Mouse (Mus musculus) midbrain, embryonic 11.5 days (tissue): Measurements from ENCODE around the gene Galnt13. TPM values are rescaled to one million over a fixed set of nuclear protein-coding genes. Genes with fewer than 3 reads are reported as not detected.

Experiments
- ATAC-seq: fragments of 200-750 bp; cut with Nextera tagmentation; 2 replicates; pipeline ENCODE4 v1.8.0; 2017; ENCODE audit warnings: moderate TSS enrichment, moderate library complexity; ENCODE audit not compliant: low FRiP score
- DNase-seq: peaks from one replicate; pipeline ENCODE4 v3.0.0; 2015; ENCODE audit warnings: low spot score; ENCODE audit errors: missing footprints
- H3K27ac ChIP-seq: fragments of 300-500 bp; sonication (generic); 2 replicates; pipeline ENCODE4 v1.5.1; 2014; ENCODE audit warnings: low read depth, low read length
- H3K27me3 ChIP-seq: fragments of 300-500 bp; sonication (generic); 2 replicates; pipeline ENCODE4 v1.6.1; 2014; ENCODE audit warnings: mild to moderate bottlenecking, low read length, moderate library complexity, mixed read lengths; ENCODE audit not compliant: control insufficient read depth, insufficient read depth
- H3K36me3 ChIP-seq: fragments of 300-500 bp; sonication (generic); 2 replicates; pipeline ENCODE4 v1.6.1; 2014; ENCODE audit warnings: mild to moderate bottlenecking, low read length, moderate library complexity, mixed read lengths; ENCODE audit not compliant: control insufficient read depth, insufficient read depth
- H3K4me1 ChIP-seq: fragments of 300-500 bp; sonication (generic); 2 replicates; pipeline ENCODE4 v1.6.1; 2014; ENCODE audit warnings: low read length; ENCODE audit not compliant: control insufficient read depth, insufficient read depth
- H3K4me2 ChIP-seq: fragments of 300-500 bp; sonication (generic); 2 replicates; pipeline ENCODE4 v1.6.1; 2014; ENCODE audit warnings: mild to moderate bottlenecking, moderate library complexity
- H3K4me3 ChIP-seq: fragments of 300-500 bp; sonication (generic); 2 replicates; pipeline ENCODE4 v1.5.1; 2014; ENCODE audit warnings: low read depth, low read length
- H3K9ac ChIP-seq: fragments of 300-500 bp; sonication (generic); 2 replicates; pipeline ENCODE4 v1.6.1; 2014; ENCODE audit warnings: low read length
- H3K9me3 ChIP-seq: fragments of 300-500 bp; sonication (generic); 2 replicates; pipeline ENCODE4 v1.6.1; 2016; ENCODE audit warnings: low read length; ENCODE audit not compliant: control insufficient read depth
- WGBS: fragments of 180-500 bp; shearing (Covaris S2); extraction: QIAGEN DNeasy Blood & Tissue Kit; methylation state at CpG from one replicate; pipeline ENCODE4 v1.1.7; 2014; 5-methylcytosine and 5-hydroxymethylcytosine counted together
- polyA plus RNA-seq: library from polyadenylated mRNA; unstranded; fragments of >200 nt; fragmentation: Nextera tagmentation; extraction: Ambion mirVana; gene quantifications from 2 replicates; pipeline ENCODE4 v1.2.1, GENCODE M21; 2014

Galnt13 gene
- polyA plus RNA-seq, 1 experiment from 2014 or later, result 2.1 TPM

DNA sequence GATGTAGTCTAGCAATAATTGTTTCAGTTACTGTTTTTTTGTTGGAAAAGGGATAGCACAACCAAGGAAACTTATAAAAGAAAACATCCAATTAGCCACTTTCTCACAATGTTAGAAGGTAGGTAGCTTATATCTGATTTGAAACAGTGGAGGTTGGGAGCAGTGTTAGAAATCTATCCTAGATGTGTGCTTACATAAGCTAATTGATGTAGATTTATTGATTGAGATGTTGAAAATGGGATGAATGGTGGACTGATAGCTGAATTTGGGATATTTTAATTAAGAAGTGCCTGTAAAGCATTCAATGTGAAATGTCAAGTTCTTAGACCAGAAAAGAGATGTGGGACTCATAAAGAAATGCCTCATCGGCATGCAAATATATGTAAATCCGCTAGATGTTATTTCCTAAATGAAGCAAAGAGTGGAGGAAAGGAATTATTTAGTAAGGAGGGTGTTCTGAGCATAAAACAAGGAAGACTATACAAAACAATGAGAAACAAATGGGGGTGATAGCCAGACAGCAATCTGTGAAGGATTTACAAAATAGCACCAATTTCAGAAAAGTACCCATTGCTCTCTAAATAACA is 377.6 kb downstream of the Galnt13 start:
- 77% methylated on average over 2 of the region's 2 CpGs for WGBS
- H3K4me3 ChIP-seq, result no peak overlapping the region
- H3K9ac ChIP-seq, result no peak overlapping the region
- H3K4me1 ChIP-seq, result no peaks in the 10 kb centered on the region
- DNase-seq (no peak), ATAC-seq (no peak)
- no peak overlapping the region for H3K4me2 ChIP-seq
- no peak overlapping the region for H3K27ac ChIP-seq
- H3K27me3 ChIP-seq, result no peaks in the 10 kb centered on the region
- no peaks in the 10 kb centered on the region for H3K9me3 ChIP-seq
- no peaks in the 10 kb centered on the region for H3K36me3 ChIP-seq

GRCm38 (mm10) chr2:54841245-54841644 is 405.1 kb downstream of the Galnt13 start:
- Histone ChIP-seq H3K27ac (no peak overlapping the region), H3K4me1 (no peaks in the 10 kb centered on the region), H3K27me3 (no peaks in the 10 kb centered on the region), H3K4me2 (no peak overlapping the region), H3K9ac (no peak overlapping the region), H3K4me3 (no peak overlapping the region), H3K36me3 (no peaks in the 10 kb centered on the region), H3K9me3 (no peaks in the 10 kb centered on the region)
- WGBS, result 67% methylated on average over 1 of the region's 1 CpGs
- no peak for ATAC-seq
- DNase-seq, result no peak

- no peaks in the 10 kb centered on the region for H3K36me3 ChIP-seq
- no peak overlapping the region for H3K27ac ChIP-seq
- WGBS, result 92% methylated on average over 7 of the region's 7 CpGs
- H3K4me3 ChIP-seq, result no peak overlapping the region
- no peak for ATAC-seq
- no peak overlapping the region for H3K4me2 ChIP-seq
- H3K9ac ChIP-seq, result no peak overlapping the region
- no peaks in the 10 kb centered on the region for H3K9me3 ChIP-seq
- no peaks in the 10 kb centered on the region for H3K27me3 ChIP-seq
- no peaks in the 10 kb centered on the region for H3K4me1 ChIP-seq
- no peak for DNase-seq
Measured at GRCm38 (mm10) chr2:54906282-54907060, 470.4 kb downstream of the Galnt13 start.

DNA sequence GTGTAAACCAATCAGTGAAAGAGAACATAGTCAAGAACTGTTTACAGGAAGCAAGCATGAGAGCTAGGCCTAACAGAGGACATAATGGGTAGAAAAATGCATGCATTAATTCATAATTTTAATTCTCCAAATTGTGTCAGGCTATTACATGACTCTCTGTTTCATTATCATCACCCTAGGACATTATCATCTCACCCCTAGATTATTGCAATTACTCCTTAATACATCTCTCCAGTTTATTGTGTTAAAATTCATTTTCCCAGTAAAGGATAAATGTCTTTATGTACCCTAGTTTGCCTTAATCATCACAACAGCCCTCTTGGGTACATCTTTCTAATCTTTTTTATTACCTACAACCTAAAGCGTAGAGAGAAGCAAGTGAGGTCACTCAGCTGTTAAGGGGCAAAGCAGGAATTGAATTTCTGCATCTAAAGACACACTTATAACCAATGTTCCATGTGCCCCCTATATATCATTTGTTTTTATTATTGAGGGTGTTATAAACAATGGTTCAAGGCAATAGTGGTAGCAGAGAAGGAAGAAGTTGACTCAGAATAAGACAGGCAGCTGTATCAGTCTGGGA is 479.1 kb downstream of the Galnt13 start:
- no peaks in the 10 kb centered on the region for H3K36me3 ChIP-seq
- WGBS, result 93% methylated on average over 1 of the region's 1 CpGs

DNA sequence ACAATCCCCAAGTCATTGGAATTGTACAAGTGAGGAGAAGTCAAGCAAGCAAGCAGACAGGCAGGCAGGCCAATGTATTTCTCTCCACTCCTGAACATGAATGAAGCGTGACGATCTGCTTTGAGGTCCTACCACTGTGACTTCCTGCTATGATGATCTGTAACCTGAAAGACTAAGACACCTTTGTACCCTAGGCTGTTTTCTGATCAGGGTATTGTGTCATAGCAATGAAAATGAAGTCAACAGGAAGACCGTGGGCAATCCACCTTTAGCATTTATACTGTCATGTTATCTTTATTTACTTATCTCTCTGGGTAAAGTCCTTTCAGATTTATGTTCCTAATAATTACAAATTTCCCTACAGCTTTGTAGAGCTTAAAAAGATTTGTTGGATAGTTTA is 500.3 kb downstream of the Galnt13 start:
- no peak overlapping the region for H3K4me3 ChIP-seq
- WGBS, result 91% methylated on average over 3 of the region's 3 CpGs
- no peaks in the 10 kb centered on the region for H3K4me1 ChIP-seq
- no peaks in the 10 kb centered on the region for H3K27me3 ChIP-seq
- H3K36me3 ChIP-seq, result no peaks in the 10 kb centered on the region
- no peak for ATAC-seq
- no peak overlapping the region for H3K9ac ChIP-seq
- no peak overlapping the region for H3K27ac ChIP-seq
- no peaks in the 10 kb centered on the region for H3K9me3 ChIP-seq
- no peak for DNase-seq
- no peak overlapping the region for H3K4me2 ChIP-seq

More for the DNA sequence above, 479.1 kb downstream of the Galnt13 start:
- H3K27me3 ChIP-seq, result no peaks in the 10 kb centered on the region
- H3K27ac ChIP-seq, result no peak overlapping the region
- no peak for DNase-seq
- no peak overlapping the region for H3K4me3 ChIP-seq
- H3K9ac ChIP-seq, result no peak overlapping the region
- H3K9me3 ChIP-seq, result no peaks in the 10 kb centered on the region
- no peak for ATAC-seq
- no peaks in the 10 kb centered on the region for H3K4me1 ChIP-seq
- H3K4me2 ChIP-seq, result no peak overlapping the region

DNA sequence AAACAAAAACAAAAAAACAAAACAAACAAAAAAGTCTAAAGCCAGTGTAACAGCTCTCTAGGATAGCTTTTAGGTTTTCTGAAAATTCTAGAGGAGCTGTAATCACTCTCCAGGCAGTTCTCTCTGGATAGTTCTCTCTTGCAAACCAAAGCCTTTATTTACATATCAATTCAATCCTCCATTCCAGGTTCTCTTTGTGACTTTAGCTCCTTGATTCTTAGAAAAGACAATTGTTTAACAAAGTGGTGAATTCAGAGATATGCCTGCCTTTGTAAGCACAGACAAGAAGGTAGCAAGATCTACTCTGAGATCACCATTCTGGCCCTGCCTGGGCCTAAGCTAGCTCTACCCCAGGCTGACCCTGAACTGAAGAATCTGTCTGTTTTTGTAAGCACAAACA is 501.2 kb downstream of the Galnt13 start:
- DNase-seq, result no peak
- no peak for ATAC-seq
- H3K36me3 ChIP-seq, result no peaks in the 10 kb centered on the region
- no peaks in the 10 kb centered on the region for H3K27me3 ChIP-seq
- H3K27ac ChIP-seq, result no peak overlapping the region
- H3K4me1 ChIP-seq, result no peaks in the 10 kb centered on the region
- no peaks in the 10 kb centered on the region for H3K9me3 ChIP-seq
- H3K9ac ChIP-seq, result no peak overlapping the region
- H3K4me3 ChIP-seq, result no peak overlapping the region
- H3K4me2 ChIP-seq, result no peak overlapping the region

DNA sequence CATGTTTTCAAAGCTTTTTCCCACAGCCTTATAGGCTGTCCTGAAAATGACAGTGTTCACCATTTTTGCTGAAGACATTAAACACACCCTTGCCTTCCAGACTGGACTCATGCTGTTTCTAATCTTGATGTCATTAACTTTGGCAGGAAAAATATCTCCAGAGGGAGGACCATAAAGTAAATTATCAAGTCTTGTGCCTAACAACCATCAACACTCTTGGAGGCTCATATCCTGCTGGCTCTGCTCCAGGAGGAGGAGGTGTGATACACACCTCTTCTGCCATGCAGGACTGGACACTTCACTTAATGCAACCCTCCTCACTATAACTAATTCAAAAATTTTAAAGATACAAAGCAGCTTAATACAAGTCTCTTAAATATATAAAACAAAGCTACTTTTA is 502.0 kb downstream of the Galnt13 start:
- Histone ChIP-seq H3K27ac (no peak overlapping the region), H3K4me3 (no peak overlapping the region), H3K4me1 (no peaks in the 10 kb centered on the region), H3K27me3 (no peaks in the 10 kb centered on the region), H3K9me3 (no peaks in the 10 kb centered on the region), H3K4me2 (no peak overlapping the region), H3K9ac (no peak overlapping the region), H3K36me3 (no peaks in the 10 kb centered on the region)
- no peak for DNase-seq
- ATAC-seq, result no peak

DNA sequence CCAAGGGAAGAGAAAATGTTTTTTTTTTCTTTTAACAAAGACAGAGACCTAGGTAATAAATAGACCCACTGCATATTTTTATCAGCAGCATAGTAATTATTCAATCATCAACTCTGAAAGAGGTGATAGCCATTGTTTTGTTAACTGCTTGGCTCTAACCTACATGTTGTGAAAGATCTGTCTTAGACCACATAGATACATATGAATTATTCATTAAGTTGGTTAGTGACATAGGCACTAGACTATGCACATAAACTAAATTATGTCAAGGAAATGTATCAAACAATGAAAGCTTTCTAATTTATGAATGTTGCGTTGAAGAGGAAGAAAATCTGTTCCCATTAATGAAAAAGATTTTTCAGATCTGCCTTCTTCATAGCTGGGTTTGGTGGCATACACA is 507.3 kb downstream of the Galnt13 start:
- no peak for DNase-seq
- Histone ChIP-seq H3K4me3 (no peak overlapping the region), H3K27me3 (no peaks in the 10 kb centered on the region), H3K36me3 (no peaks in the 10 kb centered on the region), H3K27ac (no peak overlapping the region), H3K9ac (no peak overlapping the region), H3K4me2 (no peak overlapping the region), H3K9me3 (no peaks in the 10 kb centered on the region), H3K4me1 (no peaks in the 10 kb centered on the region)
- 92% methylated on average over 1 of the region's 1 CpGs for WGBS
- ATAC-seq, result no peak

DNA sequence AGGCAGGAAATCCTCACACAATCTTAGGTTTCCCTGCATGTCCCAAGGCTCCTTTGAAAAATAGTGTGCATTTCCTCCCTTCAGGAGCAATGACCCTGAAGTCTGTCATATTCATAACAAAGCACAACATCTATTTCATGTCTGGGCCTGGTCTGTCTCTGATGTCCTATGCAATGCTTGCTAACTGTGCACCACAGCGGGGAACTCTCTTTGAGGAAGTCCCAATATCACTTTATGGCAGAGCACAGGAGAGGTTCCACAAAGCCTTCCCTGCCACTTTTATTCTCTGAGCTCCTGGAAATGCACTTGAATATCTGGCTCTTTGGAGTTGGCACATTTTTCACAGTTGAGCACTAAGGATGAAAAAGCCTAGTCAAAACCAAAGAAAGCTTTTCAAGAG is 547.7 kb downstream of the Galnt13 start:
- H3K4me3 ChIP-seq, result no peak overlapping the region
- H3K36me3 ChIP-seq, result no peaks in the 10 kb centered on the region
- no peak for DNase-seq

More for the DNA sequence above, 547.7 kb downstream of the Galnt13 start:
- ATAC-seq, result no peak
- Histone ChIP-seq H3K4me1 (no peaks in the 10 kb centered on the region), H3K27me3 (no peaks in the 10 kb centered on the region), H3K27ac (no peak overlapping the region), H3K9me3 (no peaks in the 10 kb centered on the region), H3K4me2 (no peak overlapping the region), H3K9ac (no peak overlapping the region)
- WGBS, result 69% methylated on average over 1 of the region's 1 CpGs
